7 mouse cellular contexts compared by ENCODE assay signal in the genomic region with DNA sequence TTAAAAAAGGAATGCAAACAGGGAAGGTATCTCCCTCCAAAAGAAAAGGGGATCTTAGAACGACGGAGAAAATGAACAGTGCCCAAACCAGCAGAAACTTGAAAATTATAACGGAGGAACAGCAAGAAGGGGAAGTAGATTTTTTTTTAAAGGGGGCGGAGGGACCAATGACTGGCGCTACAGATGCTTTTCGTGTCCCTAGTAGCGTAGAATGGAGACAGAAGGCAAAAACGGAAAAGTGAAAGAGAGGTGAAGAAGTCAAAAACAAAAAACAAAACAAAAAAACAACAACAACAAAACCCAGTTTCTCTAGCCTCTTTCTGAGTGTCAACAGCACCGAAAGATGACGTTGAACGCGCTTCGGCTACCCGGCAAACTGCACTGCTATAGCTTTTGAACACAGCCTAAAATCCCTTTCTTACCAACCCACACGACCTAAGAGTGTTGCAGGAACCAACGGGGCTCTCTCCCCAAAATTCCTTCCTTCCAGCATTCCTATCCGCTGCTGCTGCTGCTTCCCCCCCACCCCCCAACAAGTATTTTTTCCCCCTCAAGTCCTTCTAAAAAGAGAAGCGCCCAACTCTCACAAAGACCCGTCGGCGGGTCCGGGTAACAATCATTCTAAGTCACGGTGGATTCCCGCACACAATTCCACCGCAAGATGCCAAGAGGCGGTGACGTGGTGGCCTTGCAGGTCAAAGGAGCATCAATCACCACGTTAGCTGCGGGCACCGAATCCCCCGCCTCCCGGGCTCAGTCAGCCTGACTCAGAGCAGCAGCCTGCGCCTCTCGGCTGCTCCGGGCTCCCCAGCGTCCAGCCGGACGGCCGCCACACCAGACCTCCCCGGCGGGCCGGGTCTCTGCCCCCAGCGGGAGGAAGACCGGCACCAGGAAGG. TPM values are rescaled to one million over a fixed set of nuclear protein-coding genes. Genes with fewer than 3 reads are reported as not detected.
A peak's percentile ranks its signal among the peaks of the same experiment; 100 is the strongest.
DNase-seq lines count a peak whose midpoint lies in the region; ATAC-seq and TF ChIP-seq lines count a peak whose summit lies in the region.

No protein-coding gene starts in this region.

- DNase-seq in MN1 (ENCODE audit: low spot score): peak; percentile 68
- peak; percentile 65 to 70 for DNase-seq in cerebellum, postnatal 14 days
- DNase-seq in gastrocnemius, postnatal 10 days: peak; percentile 59
- peak; percentile 44 for DNase-seq in lung, postnatal 25 days (ENCODE audit: low spot score)

- under 1% methylated on average over 41 of the region's 44 CpGs for WGBS in kidney, embryonic 14.5 days
- under 1% methylated on average over 44 of the region's 44 CpGs for WGBS in small intestine, adult 2 months

- peak; percentile 22 for ATAC-seq in CD4-positive, CD25-positive, alpha-beta regulatory T cell, adult 4 months
- peak; percentile 53 for ATAC-seq in kidney, embryonic 14.5 days (ENCODE audit: low FRiP score, low TSS enrichment)

- no peak for TF ChIP-seq CTCF in small intestine, adult 2 months (IDR thresholded peaks at IDR 0.05; ENCODE audit: extremely low read depth, insufficient read length, insufficient replicate concordance, low read depth, low read length)

- peak overlapping the region; percentile 91 for H3K9ac ChIP-seq in kidney, embryonic 14.5 days (ENCODE audit: low read depth, low read length)

- H3K4me1 ChIP-seq in kidney, embryonic 14.5 days (ENCODE audit: control insufficient read depth, insufficient read depth, low read length): peaks cover 11% of the 10 kb centered on the region; the same call in 1 of the 2 replicates
- H3K4me1 ChIP-seq in small intestine, adult 2 months (ENCODE audit: control insufficient read depth, insufficient read depth, insufficient read length, low read length): peaks cover 3% of the 10 kb centered on the region; the same call in 1 of the 2 replicates

- TF ChIP-seq POLR2A in small intestine, adult 2 months (IDR thresholded peaks at IDR 0.05; ENCODE audit: low read depth, low read length): no peak

- H3K27me3 ChIP-seq in kidney, embryonic 14.5 days (ENCODE audit: control insufficient read depth, insufficient read depth, low read length): no peaks in the 10 kb centered on the region
- no peaks in the 10 kb centered on the region for H3K27me3 ChIP-seq in small intestine, adult 2 months (ENCODE audit: control insufficient read depth, insufficient read depth, low read length)

- H3K4me2 ChIP-seq in kidney, embryonic 14.5 days (replicated peaks; ENCODE audit: low read depth, low read length): peak overlapping the region; percentile 75

- peak overlapping the region; percentile 98 for H3K4me3 ChIP-seq in kidney, embryonic 14.5 days (ENCODE audit: low read length)
- H3K4me3 ChIP-seq in small intestine, adult 2 months (ENCODE audit: low read depth, low read length): peak overlapping the region; percentile 88

- no peaks in the 10 kb centered on the region for H3K36me3 ChIP-seq in kidney, embryonic 14.5 days (ENCODE audit: control insufficient read depth, insufficient read depth, low read length)
- no peaks in the 10 kb centered on the region for H3K36me3 ChIP-seq in small intestine, adult 2 months (ENCODE audit: control insufficient read depth, insufficient read depth, low read length)

- no peaks in the 10 kb centered on the region for H3K9me3 ChIP-seq in kidney, embryonic 14.5 days (ENCODE audit: control insufficient read depth, low read length)

- H3K27ac ChIP-seq in kidney, embryonic 14.5 days (ENCODE audit: low read depth, low read length): peak overlapping the region; percentile 89
- H3K27ac ChIP-seq in small intestine, adult 2 months (ENCODE audit: insufficient read depth, low read depth, low read length): peak overlapping the region; percentile 81

RNA-seq across cellular contexts. Expression of gene Grb2, which starts 0.8 kb away (rescaled TPM):
- polyA plus RNA-seq in CD4-positive, CD25-positive, alpha-beta regulatory T cell, adult 4 months (2017; shearing (Covaris generic)): 10 to 100 TPM; 28.8 to 30.9 TPM
- 10 to 100 TPM; 93.7 to 95.9 TPM for total RNA-seq in gastrocnemius, postnatal 10 days (2021)
- polyA plus RNA-seq in kidney, embryonic 14.5 days (2014; fragmentation: Nextera tagmentation; extraction: Ambion mirVana): 47.7 and 53.0 TPM in 2 replicates
- 13.0 and 34.8 TPM in 2 replicates for polyA plus RNA-seq in small intestine, adult 2 months (2012; rRNA removed)

RNA-seq across cellular contexts. Expression of gene Tmem94, which starts 57.7 kb away (rescaled TPM):
- polyA plus RNA-seq in CD4-positive, CD25-positive, alpha-beta regulatory T cell, adult 4 months (2017; shearing (Covaris generic)): 10 to 100 TPM in 1 of 2 experiments, 1 to 10 TPM in 1; 8.5 to 17.5 TPM
- 10 to 100 TPM; 55.6 to 60.0 TPM for total RNA-seq in gastrocnemius, postnatal 10 days (2021)
- 12.4 and 19.9 TPM in 2 replicates for polyA plus RNA-seq in kidney, embryonic 14.5 days (2014; fragmentation: Nextera tagmentation; extraction: Ambion mirVana)
- 48.2 and 132 TPM in 2 replicates for polyA plus RNA-seq in small intestine, adult 2 months (2012; rRNA removed)

Comparison
In these comparisons a context has a peak if more than half of its experiments do, and no peak if none do; other contexts are left out.
1. Peak in every context shown above with its lines: DNase-seq, ATAC-seq, H3K4me3 ChIP-seq and H3K27ac ChIP-seq.